Mouse (Mus musculus): ENCODE results near the gene Maml2. TPM values are rescaled to one million over a fixed set of nuclear protein-coding genes. Genes with fewer than 3 reads are reported as not detected.

The Maml2 gene
- polyA plus RNA-seq, 1 experiment from 2014 or later = 11.6 TPM

GRCm38 (mm10) chr9:13752543-13752942 lies 454.8 kb downstream of the Maml2 start:
- H3K4me3 ChIP-seq = no peak overlapping the region
- no peak overlapping the region for H3K9ac ChIP-seq
- 0 out of 2 replicates have a peak, but pooled peaks cover 9% of the 10 kb centered on the region for H3K4me1 ChIP-seq (replicated peaks)
- H3K4me2 ChIP-seq = no peak overlapping the region
- H3K27ac ChIP-seq (ENCODE audit: poor library complexity, severe bottlenecking) = no peak overlapping the region
- 0 out of 2 replicates have a peak, but pooled peaks cover 4% of the 10 kb centered on the region for H3K36me3 ChIP-seq
- WGBS = 73% methylated on average over 4 of the region's 4 CpGs
- H3K9me3 ChIP-seq (replicated peaks) = peaks cover 3% of the 10 kb centered on the region; the same call in 1 of the 2 replicates
- no peaks in the 10 kb centered on the region for H3K27me3 ChIP-seq (replicated peaks)
- ATAC-seq (ENCODE audit: insufficient number of reproducible peaks, low FRiP score) = no peak

Small RNA genes lying within 50 kb of the gene (microRNA-seq; reads per million reads assigned to microRNA genes)
- not detected for gene Gm22643

Other genes with a start within 250 kb of the Maml2 start
- gene Jrkl, start 52.1 kb upstream of the Maml2 start, polyA plus RNA-seq (2016; fragmentation: Nextera tagmentation; extraction: Ambion mirVana) = 9.5 and 10.2 TPM in 2 replicates
- gene Ccdc82, start 51.0 kb upstream of the Maml2 start, polyA plus RNA-seq (2016; fragmentation: Nextera tagmentation; extraction: Ambion mirVana) = 8.5 and 9.5 TPM in 2 replicates
- gene Gm17571, start 148.8 kb downstream of the Maml2 start, polyA plus RNA-seq (2016; fragmentation: Nextera tagmentation; extraction: Ambion mirVana) = not detected in 2 replicates

Measured in heart, embryonic 12.5 days (tissue).